Mouse (Mus musculus): ENCODE measurements around the gene Edil3.

GRCm38 (mm10) chr13:89151878-89152277, 330.6 kb downstream of the Edil3 start:
- TF ChIP-seq CTCF (IDR thresholded peaks at IDR 0.05; ENCODE audit: low read depth, low read length) (no peak), POLR2A (IDR thresholded peaks at IDR 0.05; ENCODE audit: extremely low read depth, insufficient read depth, low read length) (no peak)

Measured in liver, adult 2 months (tissue).